Mouse (Mus musculus): ENCODE measurements around the gene Adcy5. TPM values are rescaled to one million over a fixed set of nuclear protein-coding genes. Genes with fewer than 3 reads are reported as not detected.
A peak's percentile ranks its signal among the peaks of the same experiment; 100 is the strongest.

The Adcy5 gene
- polyA plus RNA-seq (2014; fragmentation: Nextera tagmentation; extraction: Ambion mirVana) = 1.8 and 2.1 TPM in 2 replicates

GRCm38 (mm10) chr16:35154641-35155390, at the start of gene Adcy5:
Gene Adcy5, plus strand, starts transcription at chr16:35154877.
- ATAC-seq (replicated peaks; ENCODE audit: low FRiP score) (peak; percentile 66), DNase-seq (ENCODE audit: low spot score) (peak; percentile 79)
- H3K9ac ChIP-seq (ENCODE audit: low read length) = peak within 1 kb of the TSS; percentile 76
- no peaks in the 10 kb centered on the region for H3K36me3 ChIP-seq (ENCODE audit: control insufficient read depth, insufficient read depth, low read length)
- under 1% methylated on average over 71 of the region's 104 CpGs for WGBS
- peak within 1 kb of the TSS; percentile 71 for H3K4me3 ChIP-seq (ENCODE audit: low read depth, low read length)
- peaks cover 47% of the 10 kb centered on the region for H3K27me3 ChIP-seq (ENCODE audit: control insufficient read depth, insufficient read depth, low read length)
- H3K27ac ChIP-seq (ENCODE audit: low read depth, low read length) = no peak within 1 kb of the TSS
- H3K4me2 ChIP-seq (ENCODE audit: low read depth, low read length, severe bottlenecking) = peak within 1 kb of the TSS; percentile 96
- peaks cover 17% of the 10 kb centered on the region; the same call in 1 of the 2 replicates for H3K4me1 ChIP-seq (replicated peaks; ENCODE audit: control insufficient read depth, insufficient read depth, low read length)
- H3K9me3 ChIP-seq (ENCODE audit: control insufficient read depth, low read length) = no peaks in the 10 kb centered on the region

DNA sequence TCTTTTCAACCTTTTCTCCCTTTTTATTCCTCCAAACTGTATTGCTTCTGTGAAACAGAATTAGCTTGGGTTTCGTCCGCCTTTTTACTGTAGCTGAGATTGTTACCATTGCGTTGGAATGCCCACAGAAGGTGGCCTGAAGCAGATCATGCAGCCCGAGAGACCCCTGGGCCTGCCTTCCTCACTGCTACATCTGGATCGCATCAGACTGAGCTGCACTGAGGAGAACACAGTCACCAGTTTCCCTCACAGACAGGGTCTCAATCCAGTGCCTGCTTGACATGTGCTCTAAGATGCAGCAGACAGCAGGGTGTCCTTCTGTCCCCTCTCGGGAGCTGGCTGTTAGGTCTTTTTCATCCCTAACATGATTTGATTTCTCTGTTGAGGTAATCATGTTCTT, 46.7 kb upstream of the Adcy5 start:
- Histone ChIP-seq H3K27ac (ENCODE audit: low read depth, low read length) (no peak overlapping the region), H3K4me1 (replicated peaks; ENCODE audit: control insufficient read depth, insufficient read depth, low read length) (peaks cover 3% of the 10 kb centered on the region; the same call in 1 of the 2 replicates), H3K36me3 (ENCODE audit: control insufficient read depth, insufficient read depth, low read length) (no peaks in the 10 kb centered on the region; the same call in 1 of the 2 replicates), H3K4me3 (ENCODE audit: low read depth, low read length) (no peak overlapping the region), H3K4me2 (ENCODE audit: low read depth, low read length, severe bottlenecking) (no peak overlapping the region), H3K27me3 (ENCODE audit: control insufficient read depth, insufficient read depth, low read length) (no peaks in the 10 kb centered on the region), H3K9me3 (ENCODE audit: control insufficient read depth, low read length) (no peaks in the 10 kb centered on the region), H3K9ac (ENCODE audit: low read length) (no peak overlapping the region)
- WGBS = 65% methylated on average over 6 of the region's 6 CpGs
- no peak for ATAC-seq (replicated peaks; ENCODE audit: low FRiP score)
- DNase-seq (ENCODE audit: low spot score) = no peak

- DNase-seq (ENCODE audit: low spot score) (no peak), ATAC-seq (replicated peaks; ENCODE audit: low FRiP score) (no peak)
- Histone ChIP-seq H3K9ac (ENCODE audit: low read length) (no peak overlapping the region), H3K9me3 (ENCODE audit: control insufficient read depth, low read length) (no peaks in the 10 kb centered on the region), H3K27me3 (ENCODE audit: control insufficient read depth, insufficient read depth, low read length) (no peaks in the 10 kb centered on the region), H3K4me2 (ENCODE audit: low read depth, low read length, severe bottlenecking) (no peak overlapping the region), H3K4me3 (ENCODE audit: low read depth, low read length) (no peak overlapping the region), H3K36me3 (ENCODE audit: control insufficient read depth, insufficient read depth, low read length) (no peaks in the 10 kb centered on the region; the same call in 1 of the 2 replicates), H3K4me1 (replicated peaks; ENCODE audit: control insufficient read depth, insufficient read depth, low read length) (peaks cover 3% of the 10 kb centered on the region; the same call in 1 of the 2 replicates), H3K27ac (ENCODE audit: low read depth, low read length) (no peak overlapping the region)
- WGBS = 67% methylated on average over 8 of the region's 8 CpGs
These were observed 45.5 kb upstream of the Adcy5 start for GRCm38 (mm10) chr16:35109156-35109555.

GRCm38 (mm10) chr16:35109656-35110291, 44.9 kb upstream of the Adcy5 start:
- Histone ChIP-seq H3K9me3 (ENCODE audit: control insufficient read depth, low read length) (no peaks in the 10 kb centered on the region), H3K36me3 (ENCODE audit: control insufficient read depth, insufficient read depth, low read length) (no peaks in the 10 kb centered on the region), H3K27ac (ENCODE audit: low read depth, low read length) (no peak overlapping the region), H3K27me3 (ENCODE audit: control insufficient read depth, insufficient read depth, low read length) (no peaks in the 10 kb centered on the region), H3K4me2 (ENCODE audit: low read depth, low read length, severe bottlenecking) (no peak overlapping the region), H3K4me1 (replicated peaks; ENCODE audit: control insufficient read depth, insufficient read depth, low read length) (peaks cover 3% of the 10 kb centered on the region; the same call in 1 of the 2 replicates), H3K9ac (ENCODE audit: low read length) (no peak overlapping the region; the same call in 1 of the 2 replicates), H3K4me3 (ENCODE audit: low read depth, low read length) (no peak overlapping the region)
- 36% methylated on average over 7 of the region's 7 CpGs for WGBS
- DNase-seq (ENCODE audit: low spot score) (no peak), ATAC-seq (replicated peaks; ENCODE audit: low FRiP score) (no peak)

DNA sequence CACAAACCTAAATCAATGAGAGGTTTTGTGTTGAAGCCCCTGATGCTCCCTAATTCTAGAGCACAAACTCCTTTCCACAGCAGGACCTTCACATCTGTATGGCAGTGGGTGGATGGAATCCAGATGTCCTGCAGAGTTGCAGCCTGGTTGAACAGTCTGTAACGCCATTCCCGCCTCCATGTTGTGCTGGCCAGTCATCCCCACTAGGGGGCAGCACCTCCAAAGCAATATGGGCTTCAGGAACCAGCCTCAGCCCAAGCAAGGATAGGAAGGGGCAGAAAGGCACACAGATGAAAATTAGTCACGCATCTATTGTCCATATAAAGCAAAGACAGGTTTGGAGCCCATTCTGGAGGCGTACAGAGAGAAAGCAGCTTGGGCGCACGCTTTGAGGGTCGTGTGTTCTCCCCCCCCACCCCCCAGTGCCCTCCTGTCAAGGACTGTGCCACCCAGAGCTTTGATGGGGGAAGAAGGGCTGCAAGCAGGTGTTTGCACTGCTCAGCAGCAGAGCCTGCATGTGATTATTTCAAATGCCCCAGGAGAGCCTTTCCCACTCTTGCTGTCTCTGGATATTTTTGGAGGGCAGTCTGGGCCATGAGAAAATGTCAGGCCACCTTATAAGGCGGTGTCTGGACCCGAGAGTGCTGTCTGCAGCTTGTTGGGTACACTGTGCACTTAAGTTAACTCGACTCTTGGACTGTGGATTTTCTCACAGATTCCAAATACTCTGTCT, 44.1 kb upstream of the Adcy5 start:
- 0 out of 2 replicates have a peak overlapping the region, but pooled peaks have one; percentile 18 for H3K4me2 ChIP-seq (ENCODE audit: low read depth, low read length, severe bottlenecking)

DNA sequence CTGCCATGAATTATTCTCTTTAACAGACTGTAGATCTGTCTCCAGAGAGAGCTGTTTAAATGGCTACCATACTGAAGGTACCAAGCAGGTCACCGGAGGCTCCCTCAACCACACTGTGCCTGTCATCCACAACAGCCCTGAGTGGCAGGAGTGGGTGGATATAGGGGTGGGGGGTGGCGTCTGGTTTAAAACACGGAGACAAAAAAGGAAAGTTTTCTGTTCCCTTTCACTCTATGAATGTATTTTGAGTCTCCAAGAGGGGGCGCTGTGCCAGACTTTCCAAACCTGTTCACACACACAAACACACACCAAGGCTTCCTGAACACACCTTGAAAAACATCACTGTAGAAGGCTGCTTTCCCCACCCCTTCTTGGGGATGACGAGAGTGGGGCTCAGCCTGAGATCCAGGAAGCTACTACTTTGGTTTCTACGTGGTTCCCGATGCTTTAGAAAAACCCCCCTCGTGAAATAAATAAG, 43.5 kb upstream of the Adcy5 start:
- Histone ChIP-seq H3K27ac (ENCODE audit: low read depth, low read length) (no peak overlapping the region), H3K27me3 (ENCODE audit: control insufficient read depth, insufficient read depth, low read length) (no peaks in the 10 kb centered on the region), H3K36me3 (ENCODE audit: control insufficient read depth, insufficient read depth, low read length) (no peaks in the 10 kb centered on the region), H3K4me2 (ENCODE audit: low read depth, low read length, severe bottlenecking) (no peak overlapping the region), H3K4me3 (ENCODE audit: low read depth, low read length) (no peak overlapping the region), H3K9me3 (ENCODE audit: control insufficient read depth, low read length) (no peaks in the 10 kb centered on the region), H3K4me1 (replicated peaks; ENCODE audit: control insufficient read depth, insufficient read depth, low read length) (peaks cover 3% of the 10 kb centered on the region; the same call in 1 of the 2 replicates), H3K9ac (ENCODE audit: low read length) (no peak overlapping the region)
- WGBS = 68% methylated on average over 8 of the region's 8 CpGs
- ATAC-seq (replicated peaks; ENCODE audit: low FRiP score) (peak; percentile 60), DNase-seq (ENCODE audit: low spot score) (no peak)

More for the DNA sequence above, 44.1 kb upstream of the Adcy5 start:
- Histone ChIP-seq H3K36me3 (ENCODE audit: control insufficient read depth, insufficient read depth, low read length) (no peaks in the 10 kb centered on the region), H3K27me3 (ENCODE audit: control insufficient read depth, insufficient read depth, low read length) (no peaks in the 10 kb centered on the region), H3K27ac (ENCODE audit: low read depth, low read length) (no peak overlapping the region), H3K4me3 (ENCODE audit: low read depth, low read length) (no peak overlapping the region), H3K4me1 (replicated peaks; ENCODE audit: control insufficient read depth, insufficient read depth, low read length) (peaks cover 3% of the 10 kb centered on the region; the same call in 1 of the 2 replicates), H3K9ac (ENCODE audit: low read length) (no peak overlapping the region), H3K9me3 (ENCODE audit: control insufficient read depth, low read length) (no peaks in the 10 kb centered on the region)
- DNase-seq (ENCODE audit: low spot score) = peak; percentile 93
- ATAC-seq (replicated peaks; ENCODE audit: low FRiP score) = peak; percentile 91
- 35% methylated on average over 10 of the region's 10 CpGs for WGBS

DNA sequence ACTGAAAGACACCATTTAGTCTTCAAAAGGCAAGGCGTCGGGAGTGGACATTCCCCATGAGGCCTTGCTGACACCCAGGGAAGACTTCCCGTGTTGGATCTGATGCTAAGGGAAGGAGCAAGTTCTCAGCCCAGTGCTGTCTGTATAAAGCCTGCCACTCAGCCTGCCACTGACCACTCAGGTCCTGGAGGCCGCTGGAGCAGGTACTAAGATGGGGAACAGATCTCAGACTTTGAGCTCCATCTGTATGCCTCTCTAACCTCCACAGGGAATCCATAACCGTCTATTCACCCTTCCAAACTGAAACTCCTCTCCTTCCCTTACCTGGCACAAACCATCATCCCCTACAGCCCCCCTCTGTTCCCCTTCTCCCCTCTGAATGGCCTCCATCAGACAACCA, 41.2 kb upstream of the Adcy5 start:
- ATAC-seq (replicated peaks; ENCODE audit: low FRiP score) = no peak
- Histone ChIP-seq H3K27ac (ENCODE audit: low read depth, low read length) (no peak overlapping the region), H3K4me3 (ENCODE audit: low read depth, low read length) (no peak overlapping the region), H3K4me2 (ENCODE audit: low read depth, low read length, severe bottlenecking) (no peak overlapping the region), H3K4me1 (replicated peaks; ENCODE audit: control insufficient read depth, insufficient read depth, low read length) (peaks cover 3% of the 10 kb centered on the region; the same call in 1 of the 2 replicates), H3K9me3 (ENCODE audit: control insufficient read depth, low read length) (no peaks in the 10 kb centered on the region), H3K36me3 (ENCODE audit: control insufficient read depth, insufficient read depth, low read length) (no peaks in the 10 kb centered on the region), H3K27me3 (ENCODE audit: control insufficient read depth, insufficient read depth, low read length) (no peaks in the 10 kb centered on the region), H3K9ac (ENCODE audit: low read length) (no peak overlapping the region)
- DNase-seq (ENCODE audit: low spot score) = no peak
- 76% methylated on average over 5 of the region's 5 CpGs for WGBS

- no peak overlapping the region for H3K4me3 ChIP-seq (ENCODE audit: low read depth, low read length)
- no peak overlapping the region for H3K4me2 ChIP-seq (ENCODE audit: low read depth, low read length, severe bottlenecking)
- no peak overlapping the region for H3K27ac ChIP-seq (ENCODE audit: low read depth, low read length)
- no peak overlapping the region for H3K9ac ChIP-seq (ENCODE audit: low read length)
- 90% methylated on average over 7 of the region's 7 CpGs for WGBS
- no peaks in the 10 kb centered on the region for H3K4me1 ChIP-seq (replicated peaks; ENCODE audit: control insufficient read depth, insufficient read depth, low read length)
- H3K9me3 ChIP-seq (ENCODE audit: control insufficient read depth, low read length) = no peaks in the 10 kb centered on the region; the same call in 1 of the 2 replicates
- H3K36me3 ChIP-seq (ENCODE audit: control insufficient read depth, insufficient read depth, low read length) = no peaks in the 10 kb centered on the region
- DNase-seq (ENCODE audit: low spot score) = no peak
- ATAC-seq (replicated peaks; ENCODE audit: low FRiP score) = no peak
- no peaks in the 10 kb centered on the region for H3K27me3 ChIP-seq (ENCODE audit: control insufficient read depth, insufficient read depth, low read length)
These were observed 38.2 kb upstream of the Adcy5 start for GRCm38 (mm10) chr16:35116328-35116956.

Data from forebrain, embryonic 11.5 days (tissue).